Mouse (Mus musculus) subcutaneous adipose tissue, adult 2 months (tissue): Measurements from ENCODE around the gene Tssc4. TPM values are rescaled to one million over a fixed set of nuclear protein-coding genes. Genes with fewer than 3 reads are reported as not detected.

Source experiments
- polyA plus RNA-seq: library from polyadenylated mRNA; depleted of rRNA; stranded (reverse); fragments of >200 nt; gene quantifications from 2 replicates; pipeline ENCODE4 v1.2.3, GENCODE M21; 2012; ENCODE audit warnings: low replicate concordance; rRNA removed

Tssc4 gene
- polyA plus RNA-seq = 62.4 and 108 TPM in 2 replicates

GRCm38 (mm10) chr7:143068882-143069591, at the start of gene Tssc4:
TSS of gene Tssc4 (plus strand) at chr7:143069249.

DNA sequence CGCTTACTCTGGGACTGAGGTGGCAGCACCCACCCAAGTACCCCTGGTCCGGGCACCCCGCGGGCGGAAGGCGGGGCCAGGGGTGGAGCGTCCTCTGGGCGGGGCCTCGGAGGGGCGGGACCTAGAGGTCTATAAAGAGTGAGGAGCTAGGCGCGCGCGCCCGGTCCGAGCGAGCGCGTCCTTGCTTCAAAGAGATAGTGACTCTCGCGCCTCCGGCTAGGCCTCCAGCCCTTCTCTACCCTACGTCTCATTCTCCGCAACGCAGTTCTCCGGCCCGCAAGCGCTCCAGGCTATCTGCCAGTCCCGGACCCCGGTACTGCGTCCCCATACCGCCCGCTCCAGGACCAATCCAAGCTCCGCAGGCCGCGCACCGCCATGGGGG, 16.4 kb upstream of the Tssc4 start, which contains the start of gene Cd81:
TSS of gene Cd81 (plus strand) at position 114 of the 382 bp plus-strand sequence.

GRCm38 (mm10) chr7:143094592-143095553, 25.8 kb downstream of the Tssc4 start, which contains the start of gene Trpm5:
TSS of gene Trpm5 (minus strand) at chr7:143094642.

DNA sequence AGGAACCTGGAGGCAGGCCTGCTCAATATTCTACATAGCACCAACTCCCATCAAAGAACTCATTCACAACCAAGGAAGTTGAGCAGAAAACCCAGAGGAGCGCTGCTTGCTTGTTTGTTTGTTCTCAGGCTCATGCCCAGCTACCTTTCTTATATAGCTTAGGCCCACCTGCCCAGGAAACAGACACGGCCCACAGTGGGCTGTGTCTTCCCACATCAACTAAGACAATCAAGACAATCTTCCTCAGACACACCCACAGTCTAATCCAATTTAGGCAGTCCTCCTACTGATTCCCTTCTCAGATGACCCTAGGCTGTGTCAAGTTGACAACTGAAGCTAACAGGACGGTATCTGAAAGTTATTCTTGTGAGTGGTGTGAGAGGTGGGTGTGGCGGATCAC, 37.0 kb downstream of the Tssc4 start, which contains the start of gene Kcnq1:
TSS of gene Kcnq1 (plus strand) at position 301 of the 400 bp plus-strand sequence.

Other genes with a start within 250 kb of the Tssc4 start
- 0.10 TPM in 1 of 2 replicates, not detected in the other for gene Th, start 138.1 kb upstream of the Tssc4 start, polyA plus RNA-seq
- gene Ascl2, start 100.0 kb upstream of the Tssc4 start, polyA plus RNA-seq = 0.49 and 3.2 TPM in 2 replicates
- 5.0 and 5.3 TPM in 2 replicates for gene Tspan32, start 64.2 kb upstream of the Tssc4 start, polyA plus RNA-seq
- 886 and 988 TPM in 2 replicates for gene Cd81, start 16.5 kb upstream of the Tssc4 start, polyA plus RNA-seq
- 1.0 TPM in 1 of 2 replicates, not detected in the other for gene Trpm5, start 25.4 kb downstream of the Tssc4 start, polyA plus RNA-seq
- gene Kcnq1, start 37.1 kb downstream of the Tssc4 start, polyA plus RNA-seq = 4.9 and 10.3 TPM in 2 replicates